Mouse (Mus musculus) testis, postnatal 10 days (tissue): ENCODE measurements at regions not wholly inside any gene's neighbourhood (a gene's known extent, or its start where the extent isn't known, plus 50 kb on each side); places are given as distances from the start of the nearest gene placed in this dataset.

ENCODE experiments used
- DNase-seq: peaks from one replicate; pipeline ENCODE4 v3.0.0; 2021; ENCODE audit warnings: low spot score

GRCm38 (mm10) chr1:71837764-71838163, 184.8 kb upstream of the Fn1 start:
- no peak for DNase-seq

GRCm38 (mm10) chr1:71837039-71837648, 184.1 kb upstream of the Fn1 start:
- DNase-seq, result no peak

- DNase-seq, result no peak
Observed at GRCm38 (mm10) chr1:71830379-71830778, 177.4 kb upstream of the Fn1 start.

- no peak for DNase-seq
Observed at GRCm38 (mm10) chr1:71824410-71824809, 171.4 kb upstream of the Fn1 start.

- DNase-seq, result no peak
Observed at GRCm38 (mm10) chr1:71822123-71822522, 169.1 kb upstream of the Fn1 start.

GRCm38 (mm10) chr1:71821099-71821498, 168.1 kb upstream of the Fn1 start:
- DNase-seq, result no peak

GRCm38 (mm10) chr1:71816306-71816705, 163.3 kb upstream of the Fn1 start:
- no peak for DNase-seq

- no peak for DNase-seq
Observed at GRCm38 (mm10) chr1:71814141-71814540, 161.1 kb upstream of the Fn1 start.

- no peak for DNase-seq
Observed at GRCm38 (mm10) chr1:71812171-71812695, 159.2 kb upstream of the Fn1 start.

- no peak for DNase-seq
Observed at GRCm38 (mm10) chr1:71811196-71811788, 158.3 kb upstream of the Fn1 start.

GRCm38 (mm10) chr1:71808005-71808404, 155.0 kb upstream of the Fn1 start:
- no peak for DNase-seq

GRCm38 (mm10) chr1:71807586-71807985, 154.6 kb upstream of the Fn1 start:
- no peak for DNase-seq

GRCm38 (mm10) chr1:71801283-71802066, 148.5 kb upstream of the Fn1 start:
- no peak for DNase-seq

GRCm38 (mm10) chr1:71800581-71800980, 147.6 kb upstream of the Fn1 start:
- no peak for DNase-seq

- no peak for DNase-seq
Observed at GRCm38 (mm10) chr1:71798636-71799035, 145.6 kb upstream of the Fn1 start.

- no peak for DNase-seq
Observed at GRCm38 (mm10) chr1:71788408-71788807, 135.4 kb upstream of the Fn1 start.

- no peak for DNase-seq
Observed at GRCm38 (mm10) chr1:71784880-71785279, 131.9 kb upstream of the Fn1 start.

- no peak for DNase-seq
Observed at GRCm38 (mm10) chr1:71778292-71778691, 125.3 kb upstream of the Fn1 start.

- DNase-seq, result no peak
Observed at GRCm38 (mm10) chr1:71775865-71776501, 123.0 kb upstream of the Fn1 start.

GRCm38 (mm10) chr1:71772526-71772925, 119.5 kb upstream of the Fn1 start:
- DNase-seq, result no peak

GRCm38 (mm10) chr1:71771798-71772197, 118.8 kb upstream of the Fn1 start:
- no peak for DNase-seq

- no peak for DNase-seq
Observed at GRCm38 (mm10) chr1:71769595-71769994, 116.6 kb upstream of the Fn1 start.

GRCm38 (mm10) chr1:71767705-71768104, 114.7 kb upstream of the Fn1 start:
- no peak for DNase-seq
